Mouse (Mus musculus) cortical plate, adult 2 months (tissue): ENCODE data around the gene Gm42791.

Source experiments
- CTCF ChIP-seq: fragments of 200-500 bp; IDR thresholded peaks from 2 replicates; pipeline ENCODE4 v1.5.1; 2011; ENCODE audit warnings: mild to moderate bottlenecking, control low read depth, low read length; ENCODE audit not compliant: insufficient read depth; ENCODE audit errors: extremely low read depth
- POLR2A ChIP-seq: fragments of 200-500 bp; IDR thresholded peaks from 2 replicates; pipeline ENCODE4 v1.6.1; 2011; ENCODE audit warnings: mild to moderate bottlenecking, low read length, control low read depth; ENCODE audit not compliant: insufficient read depth; ENCODE audit errors: extremely low read depth

DNA sequence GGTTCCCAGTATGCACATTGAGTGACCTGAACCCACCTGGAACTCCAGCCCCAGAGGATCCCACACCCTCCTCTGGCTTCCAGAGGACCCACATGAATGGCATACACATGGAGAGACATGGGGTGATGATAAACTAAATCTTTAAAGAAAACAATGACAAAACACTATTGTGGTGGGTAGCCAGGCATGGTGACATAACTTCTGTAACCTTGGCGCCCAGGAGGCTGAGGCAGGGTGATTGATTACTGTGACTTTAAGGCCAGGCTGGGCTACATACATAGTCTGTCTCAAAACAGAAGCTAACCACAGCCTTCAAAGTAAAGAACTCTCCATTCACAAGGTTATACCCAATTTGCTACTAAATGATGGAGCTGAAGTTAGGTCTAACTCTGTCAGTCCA lies 30.7 kb downstream of the Gm42791 start:
- TF ChIP-seq CTCF (no peak), POLR2A (no peak)
